Mouse (Mus musculus): ENCODE data around the gene Sap30. TPM values are rescaled to one million over a fixed set of nuclear protein-coding genes. Genes with fewer than 3 reads are reported as not detected.
"Not testable (repeated sequence)": the region's sequence is repeated elsewhere in the genome, so short reads cannot be mapped to it uniquely, and the experiment has no call there.

Sap30 gene
- polyA plus RNA-seq, 1 experiment from 2014 or later = 27.8 TPM

- peak overlapping the region; percentile 100 for H3K27ac ChIP-seq
- peak overlapping the region; percentile 75 for H3K4me2 ChIP-seq
- H3K9ac ChIP-seq = peak overlapping the region; percentile 100
- WGBS (ENCODE audit: insufficient replicate concordance) = 2% methylated on average over 10 of the region's 10 CpGs
- not testable (repeated sequence) for H3K27me3 ChIP-seq (replicated peaks); ATAC-seq; H3K9me3 ChIP-seq (replicated peaks)
- peaks cover 51% of the 10 kb centered on the region for H3K36me3 ChIP-seq
- peaks cover 43% of the 10 kb centered on the region for H3K4me1 ChIP-seq
- peak overlapping the region; percentile 93 for H3K4me3 ChIP-seq
Observed at GRCm38 (mm10) chr8:57513178-57513661, 25.6 kb upstream of the Sap30 start.

DNA sequence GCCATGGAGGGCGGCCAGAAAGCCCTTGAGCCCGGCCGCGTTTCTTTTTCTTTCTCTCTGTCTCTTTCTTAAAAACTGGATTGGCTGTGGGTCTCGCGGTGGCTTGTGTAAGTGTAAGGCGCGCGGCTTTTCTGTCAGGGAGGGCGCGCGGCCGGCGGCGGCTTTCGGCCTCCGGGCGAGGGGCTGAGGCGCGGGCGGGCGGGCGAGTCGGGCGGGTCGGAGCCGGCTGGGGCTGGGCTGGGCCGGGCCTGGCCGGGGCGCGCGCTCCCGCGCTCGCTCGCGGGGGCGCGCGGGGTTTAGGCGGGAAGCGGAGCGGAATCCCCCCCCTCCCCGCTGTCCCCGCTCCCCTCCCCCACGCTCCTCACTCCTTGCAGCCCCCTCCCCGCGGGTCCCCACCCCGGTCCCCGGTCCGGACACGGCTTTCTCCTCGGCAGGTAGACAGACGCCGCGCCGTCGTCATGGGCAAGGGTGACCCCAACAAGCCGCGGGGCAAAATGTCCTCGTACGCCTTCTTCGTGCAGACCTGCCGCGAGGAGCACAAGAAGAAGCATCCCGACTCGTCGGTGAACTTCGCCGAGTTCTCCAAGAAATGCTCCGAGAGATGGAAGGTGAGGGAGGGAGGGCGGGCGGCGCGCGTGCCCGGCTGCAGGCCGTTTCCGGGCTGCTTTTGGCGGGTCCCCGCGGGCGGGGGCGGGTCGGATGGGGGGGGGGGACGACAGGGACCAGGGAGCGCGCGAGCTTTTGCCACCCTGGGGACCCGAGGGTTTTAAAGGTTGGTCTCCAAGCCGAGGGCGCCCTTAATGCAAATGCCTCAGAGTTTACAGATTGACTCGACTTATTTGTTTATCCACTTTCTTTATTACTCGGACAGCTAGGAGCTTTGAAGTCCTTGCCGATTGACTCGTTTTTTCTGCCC is 24.7 kb upstream of the Sap30 start:
- Histone ChIP-seq H3K36me3 (peaks cover 43% of the 10 kb centered on the region), H3K4me2 (peak overlapping the region; percentile 75), H3K4me3 (peak overlapping the region; percentile 93), H3K27ac (peak overlapping the region; percentile 100), H3K9me3 (replicated peaks) (no peaks in the 10 kb centered on the region), H3K27me3 (replicated peaks) (no peaks in the 10 kb centered on the region), H3K4me1 (peaks cover 38% of the 10 kb centered on the region), H3K9ac (peak overlapping the region; percentile 100)
- WGBS (ENCODE audit: insufficient replicate concordance) = under 1% methylated on average over 60 of the region's 96 CpGs
- ATAC-seq = peak; percentile 21; the same call in 1 of the 2 replicates

DNA sequence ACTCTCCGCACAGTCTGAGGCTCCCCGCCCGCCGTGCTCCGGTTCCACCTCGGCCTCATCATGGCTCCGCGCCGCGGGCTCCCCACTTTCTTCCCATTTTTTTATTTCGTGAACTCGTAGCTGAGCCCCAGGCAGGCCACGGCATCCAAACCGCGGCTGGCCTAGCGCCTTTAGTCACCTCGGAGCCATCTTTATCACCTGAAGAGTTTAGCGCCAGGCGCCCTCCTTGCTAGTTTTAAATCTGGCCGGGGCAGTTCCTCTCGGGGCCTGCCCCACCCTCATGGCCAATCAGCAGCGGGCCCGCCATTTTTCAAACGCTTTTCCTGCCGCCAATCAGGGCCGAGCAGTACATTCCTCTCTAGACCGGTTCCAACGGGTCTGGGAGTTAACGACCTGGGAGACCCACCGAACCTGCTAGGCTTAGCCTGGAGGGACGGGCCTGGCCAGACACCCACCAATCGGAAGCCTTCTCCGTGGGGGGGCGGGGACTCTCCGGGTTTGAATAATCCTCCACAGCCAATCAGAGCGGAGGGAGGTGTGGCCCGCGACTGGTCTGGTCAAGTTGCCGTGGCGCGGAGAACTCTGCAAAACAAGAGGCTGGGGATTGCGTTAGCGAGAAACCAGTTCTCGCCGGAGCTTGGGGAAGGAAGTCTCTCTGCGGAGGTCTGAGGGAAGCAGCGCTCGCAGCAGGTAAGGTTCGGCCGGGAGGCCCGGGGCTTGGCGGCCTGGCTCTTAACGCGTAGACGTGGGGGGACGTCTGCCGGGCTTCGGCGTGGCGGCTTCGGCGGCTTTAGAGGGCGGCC is 23.9 kb upstream of the Sap30 start, which contains the start of gene Hmgb2:
TSS of gene Hmgb2 (plus strand) at position 592 of the 803 bp plus-strand sequence.
- Histone ChIP-seq H3K4me3 (peak within 1 kb of the TSS; percentile 93), H3K27ac (peak within 1 kb of the TSS; percentile 100), H3K36me3 (peaks cover 34% of the 10 kb centered on the region), H3K4me2 (peak within 1 kb of the TSS; percentile 95), H3K4me1 (peaks cover 36% of the 10 kb centered on the region), H3K9ac (peak within 1 kb of the TSS; percentile 100), H3K27me3 (replicated peaks) (no peaks in the 10 kb centered on the region), H3K9me3 (replicated peaks) (no peaks in the 10 kb centered on the region)
- ATAC-seq = peak; percentile 99
- WGBS (ENCODE audit: insufficient replicate concordance) = under 1% methylated on average over 63 of the region's 63 CpGs

DNA sequence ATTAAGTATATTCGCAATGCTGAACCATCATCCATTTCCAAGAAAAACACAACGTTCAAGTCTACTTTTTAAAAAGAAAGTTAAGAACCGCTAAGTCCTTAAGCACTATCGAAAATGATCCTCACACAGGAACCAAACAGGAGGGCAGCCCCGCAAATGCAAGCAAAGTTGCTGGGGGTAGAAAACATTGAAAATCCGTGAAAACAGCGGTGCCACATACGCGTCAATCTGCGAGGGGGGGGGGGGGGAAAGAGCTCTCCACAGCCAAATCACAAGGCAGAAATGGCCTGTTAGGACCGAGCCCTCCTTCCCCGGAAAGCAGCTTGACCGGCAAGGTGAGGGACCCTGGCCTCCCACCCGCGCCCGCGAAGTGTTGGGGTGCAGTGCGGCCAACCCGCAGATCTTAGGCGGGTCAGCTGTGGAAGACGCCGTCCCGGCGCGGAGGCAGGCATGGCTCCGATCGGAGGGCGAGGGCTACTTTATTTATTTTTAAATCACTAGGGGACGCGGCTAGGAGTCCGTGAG is 23.2 kb upstream of the Sap30 start:
- peak overlapping the region; percentile 93 for H3K4me3 ChIP-seq
- peak overlapping the region; percentile 94 for H3K9ac ChIP-seq
- peaks cover 28% of the 10 kb centered on the region for H3K36me3 ChIP-seq
- ATAC-seq = no peak
- H3K4me2 ChIP-seq = peak overlapping the region; percentile 95
- peaks cover 38% of the 10 kb centered on the region for H3K4me1 ChIP-seq
- H3K27me3 ChIP-seq (replicated peaks) = no peaks in the 10 kb centered on the region
- 2% methylated on average over 31 of the region's 31 CpGs for WGBS (ENCODE audit: insufficient replicate concordance)
- peak overlapping the region; percentile 91 for H3K27ac ChIP-seq
- no peaks in the 10 kb centered on the region for H3K9me3 ChIP-seq (replicated peaks)

DNA sequence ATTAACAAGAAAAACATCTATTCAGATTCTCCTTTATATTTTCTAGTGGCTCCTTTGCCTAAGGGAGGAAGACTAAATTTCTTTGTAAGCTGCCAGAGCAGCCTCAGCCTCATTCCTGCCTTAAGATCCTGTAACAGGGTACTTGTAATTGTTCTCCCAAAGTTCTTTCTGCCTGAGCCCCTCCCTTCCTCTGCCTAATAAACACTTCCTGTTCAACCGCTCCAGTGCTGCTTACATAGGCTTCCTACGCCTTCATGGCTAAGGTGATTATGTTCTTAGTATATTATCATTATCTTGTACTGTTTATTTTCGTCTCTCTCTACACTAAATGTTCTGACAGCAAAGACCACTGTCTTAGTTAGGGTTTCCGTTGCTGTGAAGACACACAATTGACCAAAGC is 21.0 kb upstream of the Sap30 start:
- ATAC-seq = no peak
- Histone ChIP-seq H3K4me2 (no peak overlapping the region), H3K36me3 (peaks cover 11% of the 10 kb centered on the region), H3K9ac (no peak overlapping the region), H3K4me1 (peaks cover 34% of the 10 kb centered on the region), H3K27me3 (replicated peaks) (no peaks in the 10 kb centered on the region), H3K4me3 (no peak overlapping the region), H3K9me3 (replicated peaks) (no peaks in the 10 kb centered on the region), H3K27ac (no peak overlapping the region)
- 74% methylated on average over 4 of the region's 4 CpGs for WGBS (ENCODE audit: insufficient replicate concordance)

DNA sequence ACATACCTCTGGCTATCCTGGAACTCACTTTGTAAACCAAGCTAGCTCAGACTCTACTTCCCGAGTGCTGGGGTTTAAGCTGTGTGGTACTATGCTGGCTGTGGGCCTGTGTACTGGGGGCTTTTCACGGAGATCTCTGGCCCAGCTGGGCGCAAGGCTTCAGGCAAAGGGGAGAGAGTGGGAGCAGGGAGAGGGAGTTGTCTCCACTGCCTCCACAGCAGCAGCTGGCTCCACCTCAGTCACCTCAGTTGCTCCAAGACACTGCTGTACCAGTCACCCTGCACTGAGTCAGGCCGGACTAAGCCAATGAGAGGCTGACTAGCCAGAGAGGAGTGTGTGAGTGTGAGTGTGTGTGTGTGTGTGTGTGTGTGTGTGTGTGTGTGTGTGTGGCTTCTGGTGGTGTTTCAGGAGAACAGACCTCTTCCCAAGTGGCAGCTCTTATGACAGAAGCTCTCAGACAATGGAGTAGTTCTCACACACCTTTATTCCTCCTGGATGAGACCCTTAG is 19.9 kb upstream of the Sap30 start:
- WGBS (ENCODE audit: insufficient replicate concordance) = 78% methylated on average over 4 of the region's 4 CpGs
- Histone ChIP-seq H3K27ac (no peak overlapping the region), H3K4me2 (0 out of 2 replicates have a peak overlapping the region, but pooled peaks have one; percentile 1), H3K4me1 (peaks cover 31% of the 10 kb centered on the region), H3K36me3 (peaks cover under 1% of the 10 kb centered on the region; the same call in 1 of the 2 replicates), H3K9me3 (replicated peaks) (no peaks in the 10 kb centered on the region), H3K27me3 (replicated peaks) (no peaks in the 10 kb centered on the region), H3K9ac (no peak overlapping the region), H3K4me3 (no peak overlapping the region)
- no peak for ATAC-seq

DNA sequence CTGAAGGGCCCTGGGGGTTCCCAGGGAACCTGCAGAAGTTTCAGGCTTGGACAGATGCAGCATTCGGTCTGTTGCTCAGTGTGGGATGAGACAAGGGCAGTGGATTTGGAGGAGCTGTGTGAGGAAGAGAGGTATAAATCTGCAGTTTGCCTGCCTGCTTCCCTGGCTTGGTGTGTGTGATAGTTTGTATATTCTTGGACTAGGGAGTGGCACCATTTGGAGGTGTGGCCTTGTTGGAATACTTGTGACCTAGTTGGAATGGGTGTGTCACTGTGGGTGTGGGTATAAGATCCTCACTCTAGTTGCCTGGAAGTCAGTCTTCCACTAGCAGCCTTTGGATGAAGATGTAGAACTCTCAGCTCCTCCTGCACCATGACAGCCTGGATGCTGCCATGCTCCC is 17.8 kb upstream of the Sap30 start:
- H3K4me3 ChIP-seq; H3K9me3 ChIP-seq (replicated peaks); H3K27me3 ChIP-seq (replicated peaks); H3K36me3 ChIP-seq: not testable (repeated sequence)
- ATAC-seq = peak; percentile 48; the same call in 1 of the 2 replicates
- WGBS (ENCODE audit: insufficient replicate concordance) = 56% methylated on average over 1 of the region's 1 CpGs
- H3K4me2 ChIP-seq = peak overlapping the region; percentile 47
- H3K4me1 ChIP-seq = peaks cover 29% of the 10 kb centered on the region
- peak overlapping the region; percentile 2; the same call in 1 of the 2 replicates for H3K9ac ChIP-seq
- peak overlapping the region; percentile 32; the same call in 1 of the 2 replicates for H3K27ac ChIP-seq

DNA sequence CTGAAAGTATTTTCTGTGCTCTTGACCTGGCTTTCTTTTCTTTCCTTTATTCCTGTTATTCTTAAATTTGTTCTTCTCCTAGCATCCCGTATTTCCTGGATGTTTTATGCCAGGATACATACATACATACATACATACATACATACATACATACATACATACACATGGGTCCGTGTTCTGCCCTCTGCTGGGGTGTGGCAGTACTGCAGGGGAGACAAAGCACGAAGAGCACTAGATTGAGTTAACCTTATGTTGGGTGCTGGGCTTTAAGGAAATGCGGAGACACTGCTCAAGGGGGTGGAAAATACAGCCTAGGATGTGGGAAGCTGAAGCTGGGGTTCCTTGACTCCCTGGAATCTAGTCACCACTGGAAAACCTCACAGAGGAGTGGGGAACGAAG is 16.0 kb upstream of the Sap30 start:
- peak; percentile 60 for ATAC-seq
- no peaks in the 10 kb centered on the region for H3K27me3 ChIP-seq (replicated peaks)
- WGBS (ENCODE audit: insufficient replicate concordance) = 41% methylated on average over 5 of the region's 5 CpGs

DNA sequence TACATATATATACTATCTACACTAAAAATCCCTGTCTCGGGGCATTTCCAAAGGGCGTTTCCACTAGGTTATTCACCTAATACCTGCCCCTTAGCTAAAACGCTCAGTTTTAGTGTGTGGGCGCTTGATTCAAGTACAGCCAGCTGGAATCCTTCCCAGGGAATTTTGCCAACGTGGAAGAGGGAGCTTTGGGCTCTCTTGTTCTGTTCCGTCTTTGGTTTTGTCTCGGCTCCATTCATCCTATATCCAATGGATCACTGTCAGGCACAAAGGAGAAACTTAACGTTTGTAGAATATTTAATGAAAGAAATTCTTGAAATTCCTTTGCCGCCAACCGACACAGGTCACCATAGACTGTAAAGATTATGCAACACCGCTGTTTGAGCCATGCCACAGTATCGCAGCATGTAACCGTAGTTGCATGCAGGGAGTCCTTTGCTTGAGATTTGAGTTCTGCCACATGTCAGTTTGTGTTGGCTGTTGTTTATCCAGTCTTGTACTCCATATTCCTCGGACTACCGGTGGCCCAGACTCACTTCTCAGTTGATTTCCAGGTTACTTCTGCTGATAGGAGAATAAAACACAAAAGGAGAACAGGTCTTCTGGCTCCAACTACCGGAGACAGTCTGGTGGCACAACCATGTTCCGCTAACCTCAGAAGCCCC is 11.3 kb upstream of the Sap30 start:
- no peak overlapping the region for H3K4me3 ChIP-seq

More for the DNA sequence above, 16.0 kb upstream of the Sap30 start:
- no peak overlapping the region for H3K4me3 ChIP-seq
- no peaks in the 10 kb centered on the region for H3K9me3 ChIP-seq (replicated peaks)
- H3K4me1 ChIP-seq = peaks cover 22% of the 10 kb centered on the region
- H3K4me2 ChIP-seq = no peak overlapping the region
- no peak overlapping the region for H3K9ac ChIP-seq
- no peak overlapping the region for H3K27ac ChIP-seq
- H3K36me3 ChIP-seq = no peaks in the 10 kb centered on the region

GRCm38 (mm10) chr8:57498494-57498846 is 10.8 kb upstream of the Sap30 start:
- no peaks in the 10 kb centered on the region for H3K27me3 ChIP-seq (replicated peaks)
- ATAC-seq = no peak
- no peak overlapping the region for H3K4me2 ChIP-seq
- H3K4me1 ChIP-seq = no peaks in the 10 kb centered on the region
- 71% methylated on average over 8 of the region's 8 CpGs for WGBS (ENCODE audit: insufficient replicate concordance)
- no peak overlapping the region for H3K4me3 ChIP-seq
- H3K36me3 ChIP-seq = no peaks in the 10 kb centered on the region
- H3K9me3 ChIP-seq (replicated peaks) = no peaks in the 10 kb centered on the region
- no peak overlapping the region for H3K27ac ChIP-seq
- no peak overlapping the region for H3K9ac ChIP-seq

More for the DNA sequence above, 11.3 kb upstream of the Sap30 start:
- no peak for ATAC-seq
- Histone ChIP-seq H3K27ac (no peak overlapping the region), H3K4me2 (no peak overlapping the region), H3K9ac (no peak overlapping the region), H3K27me3 (replicated peaks) (no peaks in the 10 kb centered on the region), H3K9me3 (replicated peaks) (no peaks in the 10 kb centered on the region), H3K36me3 (no peaks in the 10 kb centered on the region), H3K4me1 (no peaks in the 10 kb centered on the region)
- WGBS (ENCODE audit: insufficient replicate concordance) = 71% methylated on average over 17 of the region's 17 CpGs

DNA sequence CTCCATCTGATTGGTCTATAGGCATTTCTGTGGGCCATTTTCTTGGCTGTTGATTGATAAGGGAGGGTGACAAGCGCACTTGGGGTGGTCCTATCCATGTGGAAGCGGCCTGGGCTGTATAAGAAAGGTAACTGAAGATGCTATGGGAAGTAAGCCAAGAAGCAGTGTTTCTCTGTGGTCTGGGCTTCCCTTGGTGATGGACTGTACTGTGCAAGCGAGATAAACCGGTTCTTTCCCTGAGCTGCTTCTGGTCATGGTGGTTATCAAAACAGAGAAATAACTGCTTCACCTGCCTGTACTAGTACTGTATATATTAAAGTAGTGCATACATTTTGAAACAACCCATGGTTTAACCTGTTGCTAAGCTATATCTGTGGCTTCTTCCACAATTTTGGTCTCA is 4.2 kb upstream of the Sap30 start:
- H3K4me2 ChIP-seq = no peak overlapping the region
- WGBS (ENCODE audit: insufficient replicate concordance) = 49% methylated on average over 4 of the region's 4 CpGs
- H3K9me3 ChIP-seq (replicated peaks) = no peaks in the 10 kb centered on the region
- H3K27me3 ChIP-seq (replicated peaks) = no peaks in the 10 kb centered on the region
- H3K4me1 ChIP-seq = peaks cover 27% of the 10 kb centered on the region
- no peak overlapping the region for H3K27ac ChIP-seq
- no peaks in the 10 kb centered on the region for H3K36me3 ChIP-seq
- ATAC-seq = no peak
- H3K4me3 ChIP-seq = no peak overlapping the region
- H3K9ac ChIP-seq = no peak overlapping the region

All from liver, embryonic 12.5 days (tissue).